Mouse (Mus musculus): ENCODE results near the gene Gm26661. TPM values are rescaled to one million over a fixed set of nuclear protein-coding genes. Genes with fewer than 3 reads are reported as not detected.

Gm26661 gene
- polyA plus RNA-seq, 1 experiment from 2014 or later, result not detected

GRCm38 (mm10) chr14:7826151-7826937 lies 35.0 kb downstream of the Gm26661 start:
- DNase-seq (ENCODE audit: low spot score), result peak; percentile 27
- 36% methylated on average over 10 of the region's 10 CpGs for WGBS
- peaks cover 4% of the 10 kb centered on the region; the same call in 1 of the 2 replicates for H3K4me1 ChIP-seq (replicated peaks; ENCODE audit: control insufficient read depth, insufficient read depth, low read length)
- no peak overlapping the region for H3K4me3 ChIP-seq (ENCODE audit: low read depth, low read length)
- 0 out of 2 replicates have a peak overlapping the region, but pooled peaks have one; percentile 11 for H3K9ac ChIP-seq (ENCODE audit: low read depth, low read length)
- no peaks in the 10 kb centered on the region for H3K9me3 ChIP-seq (ENCODE audit: control insufficient read depth, low read length)
- peak; percentile 47; the same call in 1 of the 2 replicates for ATAC-seq (ENCODE audit: low FRiP score)
- no peaks in the 10 kb centered on the region for H3K27me3 ChIP-seq (ENCODE audit: control insufficient read depth, insufficient read depth, low read length)
- no peaks in the 10 kb centered on the region for H3K36me3 ChIP-seq (ENCODE audit: control insufficient read depth, insufficient read depth, low read length)
- no peak overlapping the region for H3K4me2 ChIP-seq (replicated peaks; ENCODE audit: low read depth, low read length)
- H3K27ac ChIP-seq (ENCODE audit: low read depth, low read length), result peak overlapping the region; percentile 42; the same call in 1 of the 2 replicates

- Histone ChIP-seq H3K36me3 (ENCODE audit: control insufficient read depth, insufficient read depth, low read length) (no peaks in the 10 kb centered on the region), H3K27ac (ENCODE audit: low read depth, low read length) (no peak overlapping the region), H3K9ac (ENCODE audit: low read depth, low read length) (no peak overlapping the region), H3K9me3 (ENCODE audit: control insufficient read depth, low read length) (no peaks in the 10 kb centered on the region), H3K4me3 (ENCODE audit: low read depth, low read length) (no peak overlapping the region), H3K4me1 (replicated peaks; ENCODE audit: control insufficient read depth, insufficient read depth, low read length) (peaks cover 4% of the 10 kb centered on the region; the same call in 1 of the 2 replicates), H3K4me2 (replicated peaks; ENCODE audit: low read depth, low read length) (no peak overlapping the region), H3K27me3 (ENCODE audit: control insufficient read depth, insufficient read depth, low read length) (no peaks in the 10 kb centered on the region)
- ATAC-seq (ENCODE audit: low FRiP score) (no peak), DNase-seq (ENCODE audit: low spot score) (no peak)
- WGBS, result 95% methylated on average over 2 of the region's 2 CpGs
These were observed 37.8 kb downstream of the Gm26661 start for GRCm38 (mm10) chr14:7829181-7829580.

- Histone ChIP-seq H3K27ac (ENCODE audit: low read depth, low read length) (no peak overlapping the region), H3K36me3 (ENCODE audit: control insufficient read depth, insufficient read depth, low read length) (no peaks in the 10 kb centered on the region), H3K4me3 (ENCODE audit: low read depth, low read length) (no peak overlapping the region), H3K9ac (ENCODE audit: low read depth, low read length) (no peak overlapping the region), H3K27me3 (ENCODE audit: control insufficient read depth, insufficient read depth, low read length) (no peaks in the 10 kb centered on the region), H3K4me1 (replicated peaks; ENCODE audit: control insufficient read depth, insufficient read depth, low read length) (no peaks in the 10 kb centered on the region), H3K4me2 (replicated peaks; ENCODE audit: low read depth, low read length) (no peak overlapping the region), H3K9me3 (ENCODE audit: control insufficient read depth, low read length) (no peaks in the 10 kb centered on the region)
- WGBS, result 72% methylated on average over 1 of the region's 1 CpGs
- ATAC-seq (ENCODE audit: low FRiP score), result no peak
- no peak for DNase-seq (ENCODE audit: low spot score)
These were observed 40.5 kb downstream of the Gm26661 start for GRCm38 (mm10) chr14:7831770-7832439.

- 95% methylated on average over 5 of the region's 5 CpGs for WGBS
- Histone ChIP-seq H3K36me3 (ENCODE audit: control insufficient read depth, insufficient read depth, low read length) (no peaks in the 10 kb centered on the region), H3K27me3 (ENCODE audit: control insufficient read depth, insufficient read depth, low read length) (no peaks in the 10 kb centered on the region), H3K4me3 (ENCODE audit: low read depth, low read length) (no peak overlapping the region), H3K4me1 (replicated peaks; ENCODE audit: control insufficient read depth, insufficient read depth, low read length) (no peaks in the 10 kb centered on the region), H3K9me3 (ENCODE audit: control insufficient read depth, low read length) (no peaks in the 10 kb centered on the region), H3K27ac (ENCODE audit: low read depth, low read length) (no peak overlapping the region), H3K9ac (ENCODE audit: low read depth, low read length) (no peak overlapping the region), H3K4me2 (replicated peaks; ENCODE audit: low read depth, low read length) (no peak overlapping the region)
- DNase-seq (ENCODE audit: low spot score), result no peak
- no peak for ATAC-seq (ENCODE audit: low FRiP score)
These were observed 41.0 kb downstream of the Gm26661 start for GRCm38 (mm10) chr14:7832440-7832783.

- Histone ChIP-seq H3K9me3 (ENCODE audit: control insufficient read depth, low read length) (no peaks in the 10 kb centered on the region), H3K4me1 (replicated peaks; ENCODE audit: control insufficient read depth, insufficient read depth, low read length) (no peaks in the 10 kb centered on the region), H3K9ac (ENCODE audit: low read depth, low read length) (no peak overlapping the region), H3K4me2 (replicated peaks; ENCODE audit: low read depth, low read length) (no peak overlapping the region), H3K4me3 (ENCODE audit: low read depth, low read length) (no peak overlapping the region), H3K36me3 (ENCODE audit: control insufficient read depth, insufficient read depth, low read length) (no peaks in the 10 kb centered on the region), H3K27ac (ENCODE audit: low read depth, low read length) (no peak overlapping the region), H3K27me3 (ENCODE audit: control insufficient read depth, insufficient read depth, low read length) (no peaks in the 10 kb centered on the region)
- ATAC-seq (ENCODE audit: low FRiP score) (no peak), DNase-seq (ENCODE audit: low spot score) (no peak)
- WGBS, result 77% methylated on average over 4 of the region's 4 CpGs
These were observed 42.1 kb downstream of the Gm26661 start for GRCm38 (mm10) chr14:7833458-7833857.

GRCm38 (mm10) chr14:7838564-7839089 lies 47.2 kb downstream of the Gm26661 start:
- no peak for DNase-seq (ENCODE audit: low spot score)
- Histone ChIP-seq H3K27me3 (ENCODE audit: control insufficient read depth, insufficient read depth, low read length) (no peaks in the 10 kb centered on the region), H3K36me3 (ENCODE audit: control insufficient read depth, insufficient read depth, low read length) (no peaks in the 10 kb centered on the region), H3K4me3 (ENCODE audit: low read depth, low read length) (no peak overlapping the region), H3K9me3 (ENCODE audit: control insufficient read depth, low read length) (no peaks in the 10 kb centered on the region), H3K4me1 (replicated peaks; ENCODE audit: control insufficient read depth, insufficient read depth, low read length) (no peaks in the 10 kb centered on the region), H3K9ac (ENCODE audit: low read depth, low read length) (no peak overlapping the region), H3K27ac (ENCODE audit: low read depth, low read length) (no peak overlapping the region), H3K4me2 (replicated peaks; ENCODE audit: low read depth, low read length) (no peak overlapping the region)
- WGBS, result 87% methylated on average over 5 of the region's 5 CpGs
- ATAC-seq (ENCODE audit: low FRiP score), result no peak

GRCm38 (mm10) chr14:7839950-7840514 lies 48.6 kb downstream of the Gm26661 start:
- H3K9me3 ChIP-seq (ENCODE audit: control insufficient read depth, low read length), result no peaks in the 10 kb centered on the region
- no peaks in the 10 kb centered on the region for H3K4me1 ChIP-seq (replicated peaks; ENCODE audit: control insufficient read depth, insufficient read depth, low read length)
- WGBS, result 59% methylated on average over 8 of the region's 8 CpGs
- no peaks in the 10 kb centered on the region for H3K36me3 ChIP-seq (ENCODE audit: control insufficient read depth, insufficient read depth, low read length)
- no peaks in the 10 kb centered on the region for H3K27me3 ChIP-seq (ENCODE audit: control insufficient read depth, insufficient read depth, low read length)
- H3K4me2 ChIP-seq (replicated peaks; ENCODE audit: low read depth, low read length), result no peak overlapping the region
- no peak overlapping the region for H3K9ac ChIP-seq (ENCODE audit: low read depth, low read length)
- H3K27ac ChIP-seq (ENCODE audit: low read depth, low read length), result no peak overlapping the region
- H3K4me3 ChIP-seq (ENCODE audit: low read depth, low read length), result no peak overlapping the region
- DNase-seq (ENCODE audit: low spot score), result no peak
- no peak for ATAC-seq (ENCODE audit: low FRiP score)

Data from hindbrain, embryonic 11.5 days (tissue).